Mouse (Mus musculus) spleen, adult 2 months (tissue): ENCODE measurements around the gene Pigp.

ENCODE experiments used
- CTCF ChIP-seq: fragments of 200-500 bp; IDR thresholded peaks from 2 replicates; pipeline ENCODE4 v1.5.1; 2011; ENCODE audit warnings: mild to moderate bottlenecking, inconsistent platforms; ENCODE audit not compliant: insufficient read depth, insufficient read length, insufficient replicate concordance; ENCODE audit errors: extremely low read depth
- POLR2A ChIP-seq: fragments of 200-500 bp; IDR thresholded peaks from 2 replicates; pipeline ENCODE4 v1.6.1; 2011; ENCODE audit warnings: low read depth, low read length, inconsistent platforms

- TF ChIP-seq POLR2A, result no peak
- TF ChIP-seq CTCF, result no peak
Measured at GRCm38 (mm10) chr16:94396641-94397040, 25.0 kb upstream of the Pigp start.
